Mouse (Mus musculus) cerebellum, adult 8-10 months (tissue): ENCODE measurements around the gene Gm21953.
"Not testable (repeated sequence)": the region's sequence is repeated elsewhere in the genome, so short reads cannot be mapped to it uniquely, and the experiment has no call there.

ENCODE experiments used
- DNase-seq: peaks from one replicate; pipeline ENCODE4 v3.0.0; 2022

Gene Gm21953

DNA sequence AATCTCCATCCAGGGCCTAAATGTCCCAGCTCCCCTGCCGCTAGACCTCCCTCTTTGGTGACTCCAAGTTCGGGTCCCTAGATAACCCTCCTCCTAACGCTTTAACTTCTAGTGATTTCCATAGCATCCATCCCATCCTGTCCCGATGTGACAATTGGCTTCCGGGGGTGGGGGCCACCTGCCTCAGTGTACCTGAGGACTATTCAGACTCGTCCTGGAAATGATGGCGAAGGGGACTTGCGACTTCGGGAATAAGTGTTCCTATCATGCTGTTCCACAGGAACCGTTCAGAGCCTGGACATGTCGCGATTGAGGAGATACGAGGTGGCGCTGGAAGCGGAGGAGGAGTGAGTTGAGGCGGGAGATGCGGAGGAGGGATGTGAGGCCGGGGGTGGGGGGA, at the start of gene Gm21953:
Gene Gm21953, plus strand, starts transcription at position 301 of the 400 bp plus-strand sequence.
- DNase-seq = not testable (repeated sequence)

- DNase-seq = not testable (repeated sequence)
Measured at GRCm38 (mm10) chr4:42255467-42255866, 38.6 kb upstream of the Gm21953 start, which contains the start of gene Ccl21b. TSS of gene Ccl21b (plus strand) at chr4:42255767.

DNA sequence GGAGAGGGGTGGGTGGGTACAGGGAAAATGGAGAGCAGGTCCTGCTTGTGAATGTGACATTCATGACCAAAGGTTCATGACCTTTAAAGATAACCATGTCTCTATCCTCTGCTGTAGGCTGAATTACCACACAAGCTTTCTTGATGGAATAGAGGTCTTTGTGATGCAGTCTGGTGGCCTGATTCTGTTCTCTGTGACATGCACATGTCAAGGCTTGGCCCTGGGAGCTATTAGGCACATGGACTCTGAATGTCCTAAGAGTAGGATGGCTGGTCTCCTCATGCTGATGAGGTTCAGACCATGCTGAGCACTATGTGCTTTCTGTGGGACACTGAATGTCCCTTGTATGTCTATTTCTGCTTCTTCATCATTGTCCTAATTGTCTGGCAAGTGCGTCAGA, 24.0 kb downstream of the Gm21953 start, which contains the start of gene Fam205a3:
Gene Fam205a3, plus strand, starts transcription at position 301 of the 400 bp plus-strand sequence.
- not testable (repeated sequence) for DNase-seq
